Mouse (Mus musculus) lung, postnatal 36 days (tissue): ENCODE results near the gene B430218F22Rik.
A peak's percentile ranks its signal among the peaks of the same experiment; 100 is the strongest.
"Not testable (repeated sequence)": the region's sequence is repeated elsewhere in the genome, so short reads cannot be mapped to it uniquely, and the experiment has no call there.

Experiments
- DNase-seq: peaks from one replicate; pipeline ENCODE4 v3.0.0; 2022; ENCODE audit warnings: mixed read lengths

The B430218F22Rik gene

DNA sequence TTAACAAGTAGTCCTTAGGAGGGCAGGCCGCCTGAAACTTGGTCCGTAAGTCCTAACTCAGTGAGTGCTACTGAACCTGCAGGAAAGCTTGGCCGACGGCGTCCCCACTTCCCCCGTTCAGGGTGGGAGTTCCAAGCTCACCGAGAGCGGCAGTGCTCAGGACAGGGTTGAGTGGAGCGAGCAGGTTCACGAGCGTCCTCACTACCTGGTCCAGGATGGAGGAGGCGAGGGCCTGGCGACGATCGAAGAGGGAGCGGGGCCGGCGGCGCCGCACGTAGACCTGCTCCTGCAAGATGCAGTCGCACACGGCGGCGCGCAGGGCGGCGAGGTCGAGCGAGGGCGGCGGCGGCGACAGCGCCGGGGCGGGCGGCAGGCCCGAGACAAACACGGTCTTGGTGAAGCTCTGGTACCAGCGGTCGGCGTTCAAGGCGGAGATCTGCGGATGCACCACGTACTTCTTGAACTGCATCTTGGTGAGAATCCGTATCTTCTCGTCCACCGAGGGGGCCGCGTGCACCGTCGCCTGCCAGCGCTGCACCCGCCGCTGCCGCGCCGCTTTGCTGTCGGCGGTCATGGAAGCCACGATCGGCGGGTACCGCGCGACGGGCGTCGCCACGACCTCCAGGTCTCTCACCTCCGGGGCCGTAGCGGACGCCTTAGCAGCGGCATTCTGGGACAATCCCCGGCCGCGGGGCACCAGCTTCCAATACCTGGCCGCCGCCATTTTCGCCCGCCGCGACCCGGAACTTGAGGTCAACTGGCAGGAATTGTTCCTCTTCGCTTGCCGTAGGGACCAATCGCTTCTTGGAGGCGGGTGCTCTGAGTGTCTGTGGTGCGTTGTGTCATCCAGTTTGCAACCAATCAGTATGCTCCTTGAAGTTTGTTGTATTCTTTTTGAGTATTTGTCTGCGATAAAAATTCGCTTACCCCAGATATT, at the start of gene B430218F22Rik, which contains the start of gene Mrps30:
B430218F22Rik (plus strand) TSS at position 120 of the 937 bp plus-strand sequence.
Mrps30 (minus strand) TSS at position 742 of the 937 bp plus-strand sequence.
- DNase-seq, result peak; percentile 97

DNA sequence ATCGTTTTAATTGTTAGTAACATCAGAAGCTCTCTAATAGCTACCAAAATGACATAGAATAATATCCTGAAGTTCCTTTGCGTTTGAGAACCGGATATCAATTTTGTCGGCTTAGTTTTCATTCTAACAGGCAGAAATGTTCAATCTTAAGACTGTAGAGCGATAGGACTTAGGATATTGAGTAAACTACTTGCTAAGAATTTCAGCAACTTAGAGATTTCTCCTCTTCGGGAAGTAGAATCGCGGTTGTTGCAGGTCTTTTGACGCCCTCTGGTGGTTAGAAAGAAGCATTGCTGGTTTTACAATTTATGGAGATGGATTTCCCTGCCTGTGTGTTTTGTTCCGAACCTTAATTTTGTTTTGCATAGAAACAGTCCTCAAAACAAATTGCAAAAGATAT, 36.2 kb upstream of the B430218F22Rik start:
- DNase-seq, result peak; percentile 3

DNA sequence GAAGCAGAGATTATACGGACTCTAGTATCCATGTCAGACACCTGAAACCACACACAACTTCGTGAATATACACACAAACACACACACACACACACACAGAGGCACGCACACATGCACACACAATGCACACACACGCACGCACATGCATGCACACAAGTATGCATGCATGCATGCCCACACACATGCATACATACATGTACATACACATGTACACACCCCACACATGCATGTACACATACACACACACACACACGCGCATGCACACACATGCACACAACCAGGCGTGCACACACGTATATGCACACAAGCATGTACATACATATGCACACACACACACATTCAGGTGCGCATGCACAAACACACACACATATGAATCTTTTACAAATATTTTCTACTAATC, 35.6 kb upstream of the B430218F22Rik start:
- no peak for DNase-seq

DNA sequence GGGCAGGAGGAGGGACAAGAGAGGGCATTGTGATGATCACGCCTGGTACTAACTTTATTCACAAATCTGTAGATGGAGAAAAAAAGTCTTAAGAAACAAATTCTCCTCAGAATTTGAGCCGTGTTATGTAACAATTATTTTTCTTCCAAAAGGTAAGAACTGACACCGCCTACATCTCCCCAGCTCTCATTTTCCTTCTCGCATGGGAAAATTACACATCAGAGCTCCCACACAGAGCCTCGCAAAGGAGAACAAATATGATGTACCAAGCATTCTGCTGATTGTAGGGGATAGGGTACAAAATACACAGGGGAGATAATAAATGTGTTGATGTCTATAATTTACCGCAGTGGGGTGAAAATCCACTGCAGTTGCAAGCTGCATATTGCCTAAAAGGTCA, 23.1 kb upstream of the B430218F22Rik start:
- DNase-seq, result no peak

DNA sequence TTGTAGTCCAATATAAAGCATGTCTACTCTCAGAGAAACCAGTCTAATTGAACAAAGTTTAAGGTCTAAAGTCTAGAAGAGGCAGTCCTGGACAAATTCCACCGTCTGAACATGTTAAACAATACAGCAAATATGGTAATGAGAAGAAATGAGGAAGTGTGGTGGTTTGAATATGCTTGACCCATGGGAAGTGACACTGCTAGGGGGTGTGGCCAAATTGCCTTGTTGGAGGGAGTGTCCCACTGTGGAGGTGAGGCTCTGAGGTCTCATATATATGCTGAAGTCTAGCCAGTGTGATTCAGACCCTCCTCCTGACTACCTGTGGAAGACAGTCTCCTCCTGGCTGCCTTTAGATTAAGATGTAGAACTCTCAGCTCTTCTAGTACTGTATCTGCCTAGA, 20.7 kb upstream of the B430218F22Rik start:
- DNase-seq, result no peak

DNA sequence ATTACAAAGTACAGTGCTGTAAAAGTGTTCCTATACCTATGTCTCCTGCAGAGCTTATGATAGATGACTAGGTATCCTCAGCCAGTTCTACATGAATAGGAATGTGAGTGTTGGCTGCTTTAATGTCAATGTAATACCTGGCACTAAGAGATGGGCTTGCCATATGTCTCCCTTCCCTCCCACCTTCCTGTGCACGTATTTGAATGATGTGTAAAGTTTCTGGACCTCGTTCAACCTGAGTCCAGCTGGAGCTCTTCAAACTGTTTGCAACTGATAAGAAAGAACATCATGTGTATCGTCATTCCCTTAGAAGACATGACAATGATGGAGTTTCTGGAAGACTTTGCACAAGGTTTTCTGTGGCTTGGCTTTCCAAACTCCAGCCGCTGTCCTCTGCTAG, 13.6 kb upstream of the B430218F22Rik start:
- no peak for DNase-seq

DNA sequence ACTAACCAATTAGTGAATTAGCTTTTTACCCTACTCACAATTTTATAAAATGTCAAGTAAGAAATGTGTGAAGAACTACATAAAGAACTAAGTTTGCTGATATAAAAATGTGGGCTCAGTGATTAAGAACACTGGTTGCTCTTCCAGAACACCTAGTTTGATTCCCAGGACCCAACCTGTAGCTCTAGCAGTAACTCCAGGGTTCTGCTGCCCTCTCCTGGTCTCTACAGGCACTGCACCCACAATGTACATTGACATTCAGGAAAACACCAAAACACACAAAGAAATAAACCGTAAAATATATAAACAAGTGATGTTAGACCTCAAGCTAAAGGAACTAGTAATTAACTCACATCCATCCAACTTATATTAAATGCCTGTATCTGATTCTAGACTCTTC, 7.3 kb upstream of the B430218F22Rik start:
- DNase-seq, result peak; percentile 77

DNA sequence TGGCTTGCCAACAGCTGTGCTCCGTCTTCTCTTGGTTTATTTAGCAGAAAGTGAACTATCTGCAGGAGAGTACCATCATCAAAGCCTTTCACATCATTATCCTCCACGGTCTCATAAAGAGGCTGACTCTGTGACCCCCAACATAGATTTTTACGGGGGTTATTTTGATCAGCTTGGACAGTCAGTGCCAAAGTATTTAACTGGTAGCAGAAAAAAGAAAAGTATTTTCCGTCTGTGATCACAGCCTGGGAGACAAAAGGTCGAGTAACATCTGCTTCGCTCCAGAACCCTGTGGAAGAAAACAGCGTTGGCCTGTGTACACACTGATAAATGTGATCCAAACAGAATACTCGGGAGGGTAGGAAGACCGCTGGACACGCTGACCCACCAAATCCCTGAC, 6.0 kb upstream of the B430218F22Rik start:
- peak; percentile 51 for DNase-seq

DNA sequence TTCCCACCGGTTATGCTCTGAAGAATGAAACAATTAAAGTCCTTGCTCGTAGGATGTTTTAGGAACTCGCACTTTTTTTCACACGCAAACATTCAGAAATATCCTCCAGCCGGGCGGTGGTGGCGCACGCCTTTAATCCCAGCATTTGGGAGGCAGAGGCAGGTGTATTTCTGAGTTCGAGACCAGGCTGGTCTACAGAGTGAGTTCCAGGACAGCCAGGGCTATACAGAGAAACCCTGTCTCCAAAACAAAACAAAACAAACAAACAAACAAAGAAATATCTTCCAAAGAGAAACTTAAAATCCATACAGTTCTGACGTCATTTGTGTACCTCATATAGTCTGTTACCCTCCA, 995 bp downstream of the B430218F22Rik start:
- not testable (repeated sequence) for DNase-seq

DNA sequence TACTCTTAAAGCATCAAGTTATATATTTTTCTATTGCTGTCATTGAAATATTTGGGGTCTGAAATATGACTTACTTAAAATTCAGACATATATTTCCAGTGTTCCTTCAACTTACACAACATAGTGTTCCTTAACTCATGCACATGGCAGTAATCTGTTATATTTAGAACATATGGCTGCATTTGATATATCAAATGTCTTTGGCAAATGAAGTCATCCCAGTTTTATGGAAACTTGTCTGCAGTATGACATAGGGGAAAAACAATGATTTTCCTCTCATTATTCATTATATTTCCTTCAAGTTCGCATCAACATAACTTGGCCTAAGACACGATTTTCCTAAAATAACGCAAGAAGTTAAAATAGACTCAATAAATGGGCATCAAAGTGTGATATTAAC, 9.4 kb downstream of the B430218F22Rik start:
- no peak for DNase-seq

DNA sequence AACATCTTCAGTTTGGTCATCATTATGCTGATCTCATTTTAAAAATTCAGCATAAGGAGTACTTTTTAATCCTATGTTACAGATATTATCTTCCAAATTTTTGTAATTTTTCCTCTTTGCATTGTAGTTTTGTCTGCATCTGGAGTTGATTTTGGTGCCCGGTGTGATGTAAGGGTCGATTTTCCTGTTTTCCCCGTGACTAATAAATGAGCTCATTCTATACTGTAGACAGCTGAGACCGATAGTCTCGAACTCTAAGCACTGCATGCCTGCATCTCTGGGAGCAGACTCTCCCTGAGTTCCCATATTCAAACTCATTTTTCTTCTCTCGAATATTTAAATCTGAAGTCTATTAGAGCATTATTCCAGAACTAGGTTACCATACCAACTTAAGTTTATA, 13.9 kb downstream of the B430218F22Rik start:
- no peak for DNase-seq

DNA sequence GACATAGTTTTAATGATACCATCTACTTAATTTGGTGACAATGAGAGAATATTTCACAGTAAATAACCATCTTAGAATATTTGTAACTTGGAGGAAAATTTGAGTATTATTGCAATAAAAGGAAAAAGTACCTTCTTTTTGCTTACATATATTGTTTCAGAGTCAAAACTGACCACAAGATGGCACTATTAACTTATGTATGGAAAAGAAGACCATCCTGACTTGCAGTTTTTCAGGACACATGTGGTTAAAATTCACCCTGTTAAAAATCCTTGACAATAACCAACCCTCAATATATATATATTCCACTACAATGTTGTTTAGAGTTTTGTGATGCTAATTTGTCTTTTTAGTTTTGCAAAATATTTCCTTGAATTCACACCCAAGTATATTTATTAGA, 17.1 kb downstream of the B430218F22Rik start:
- DNase-seq, result peak; percentile 31

DNA sequence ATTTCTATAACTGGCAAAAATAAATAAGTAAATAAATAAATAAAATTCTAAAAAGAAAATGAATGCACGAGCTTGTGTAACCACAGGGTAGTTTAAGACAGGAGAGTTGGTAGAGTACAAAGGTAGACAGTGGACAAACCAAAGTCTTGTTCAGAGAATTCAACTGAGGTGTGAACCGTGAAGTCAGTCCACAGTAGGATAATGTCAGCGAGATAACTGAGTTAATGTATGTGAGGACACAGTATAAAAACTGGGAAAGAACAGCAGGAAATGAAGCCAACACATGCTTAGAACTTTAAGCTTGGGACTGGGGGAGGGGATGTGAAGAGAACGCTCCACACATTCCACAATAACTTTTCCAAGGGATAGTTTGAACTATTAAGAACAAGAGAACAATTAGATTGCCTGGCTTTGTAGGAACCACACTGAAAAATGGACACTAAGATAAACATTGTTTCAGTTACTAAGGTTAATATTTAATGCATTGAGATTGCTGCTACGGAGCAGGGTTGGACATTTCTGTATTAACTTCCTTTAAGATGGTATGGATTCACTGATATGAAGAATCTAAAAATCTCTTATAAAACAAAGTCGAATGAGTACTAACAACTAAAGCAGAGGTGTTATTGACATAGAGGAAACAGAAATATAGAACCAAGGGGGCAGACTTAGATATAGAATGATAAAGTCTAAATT, 25.0 kb downstream of the B430218F22Rik start:
- no peak for DNase-seq

DNA sequence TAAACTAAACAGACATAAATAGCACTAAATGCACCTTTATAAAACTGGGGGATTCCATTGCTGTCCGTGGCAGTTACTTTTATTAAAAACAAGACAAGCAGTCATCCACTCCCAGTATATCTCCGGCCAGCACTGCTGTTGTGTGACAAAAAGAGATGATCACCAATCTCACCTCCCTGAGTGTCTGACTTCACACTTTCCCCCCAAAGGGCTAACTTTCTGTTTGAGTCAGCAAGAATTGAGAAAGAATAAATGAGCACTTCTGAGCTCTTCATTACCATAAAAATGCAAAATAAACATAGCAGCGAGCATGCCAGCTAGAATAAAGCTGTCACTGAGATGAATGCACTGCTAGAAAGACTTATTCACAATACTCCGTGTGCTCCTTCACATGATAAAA, 31.7 kb downstream of the B430218F22Rik start:
- no peak for DNase-seq

DNA sequence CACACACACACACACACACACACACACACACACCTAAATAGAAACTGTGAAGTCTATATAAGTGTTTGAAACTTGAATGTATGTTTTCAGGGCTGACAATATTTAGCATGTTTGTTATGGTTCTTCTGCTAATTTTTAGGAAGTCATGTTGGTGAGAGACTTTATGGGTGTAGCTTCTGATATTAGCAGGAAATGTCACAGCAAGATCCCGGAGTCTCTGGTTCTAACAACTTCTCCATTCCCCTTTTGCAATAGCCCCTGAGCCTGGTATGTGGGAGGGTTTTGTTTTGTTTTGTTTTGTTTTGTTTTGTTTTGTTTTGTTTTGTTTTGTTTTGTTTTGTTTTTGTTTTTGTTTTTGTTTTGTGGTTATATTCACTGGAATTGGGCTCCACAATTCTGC, 34.0 kb downstream of the B430218F22Rik start:
- DNase-seq, result peak; percentile 13

DNA sequence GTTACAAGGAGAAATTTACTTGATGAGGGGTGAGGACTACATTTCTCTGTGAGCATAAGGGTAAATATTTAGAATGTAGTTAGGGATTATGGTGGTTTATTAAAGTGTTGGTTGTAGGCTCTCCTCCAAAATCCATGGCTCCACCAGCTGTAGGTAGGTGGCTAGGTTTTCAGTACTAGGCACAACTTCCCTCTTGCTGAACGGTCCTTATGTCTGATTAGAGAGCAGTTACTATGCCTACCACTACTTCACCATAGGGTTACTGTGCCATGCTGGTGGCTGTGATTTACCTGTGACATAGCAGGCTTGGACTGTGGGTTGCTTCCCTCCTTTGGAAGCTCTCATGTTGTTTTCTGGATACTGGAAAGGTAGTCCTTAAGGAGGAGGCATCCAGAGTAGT, 34.4 kb downstream of the B430218F22Rik start:
- no peak for DNase-seq
